Mouse (Mus musculus): ENCODE data around the gene Il15ra. TPM values are rescaled to one million over a fixed set of nuclear protein-coding genes. Genes with fewer than 3 reads are reported as not detected.

Gene Il15ra
- total RNA-seq (2017) = 21.8 and 22.4 TPM in 2 replicates

- ATAC-seq (replicated peaks in 1 of 2; ENCODE audit: insufficient read depth in 1 of 2, low FRiP score in 2 of 2, low TSS enrichment in 1 of 2, low read depth in 1 of 2, poor library complexity in 2 of 2, severe bottlenecking in 2 of 2) = peak; percentile 84 to 86
Measured at GRCm38 (mm10) chr2:11705201-11706025, at the start of gene Il15ra. TSS of gene Il15ra (plus strand) at chr2:11705290.

DNA sequence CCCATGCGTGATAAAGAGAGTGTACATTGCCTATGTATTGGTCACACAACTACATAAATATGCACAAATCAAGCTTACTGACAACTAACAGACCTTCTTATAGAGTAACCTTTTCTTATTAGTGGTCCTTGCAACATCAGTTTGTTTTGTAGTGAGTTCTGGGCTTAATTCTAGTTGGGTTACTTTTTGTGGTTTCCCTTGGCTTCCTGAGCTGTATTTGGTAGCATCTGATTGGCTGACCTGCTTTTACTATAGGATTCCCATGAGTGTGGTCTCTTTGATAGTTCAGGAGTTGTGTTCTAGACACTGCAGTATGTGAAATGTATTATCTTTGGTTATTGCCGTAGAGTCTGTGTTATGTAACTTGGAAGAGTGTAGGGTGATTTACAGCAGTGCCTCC lies 47.5 kb upstream of the Il15ra start:
- ATAC-seq (replicated peaks in 1 of 2; ENCODE audit: insufficient read depth in 1 of 2, low FRiP score in 2 of 2, low TSS enrichment in 1 of 2, low read depth in 1 of 2, poor library complexity in 2 of 2, severe bottlenecking in 2 of 2) = no peak

DNA sequence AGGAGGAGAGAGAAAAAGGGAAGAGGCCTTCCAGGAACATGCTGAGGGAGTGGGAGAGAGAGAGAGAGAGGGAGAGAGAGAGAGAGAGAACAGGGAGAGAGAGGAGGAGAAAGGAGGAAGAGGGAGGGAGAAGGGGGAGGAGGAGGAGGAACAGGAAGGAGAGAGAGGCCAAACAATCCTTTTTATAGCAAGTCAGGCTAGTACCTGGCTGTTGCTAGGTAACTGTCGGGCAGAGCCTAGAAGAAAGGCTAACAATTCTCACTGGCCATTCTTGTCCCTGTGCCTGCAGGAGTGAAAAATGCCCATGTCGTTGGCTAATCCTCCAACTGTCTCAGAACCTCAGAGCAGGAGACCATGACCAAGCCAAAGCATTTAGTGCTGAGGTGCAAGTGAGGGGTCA lies 45.8 kb upstream of the Il15ra start:
- no peak for ATAC-seq (replicated peaks in 1 of 2; ENCODE audit: insufficient read depth in 1 of 2, low FRiP score in 2 of 2, low TSS enrichment in 1 of 2, low read depth in 1 of 2, poor library complexity in 2 of 2, severe bottlenecking in 2 of 2)

DNA sequence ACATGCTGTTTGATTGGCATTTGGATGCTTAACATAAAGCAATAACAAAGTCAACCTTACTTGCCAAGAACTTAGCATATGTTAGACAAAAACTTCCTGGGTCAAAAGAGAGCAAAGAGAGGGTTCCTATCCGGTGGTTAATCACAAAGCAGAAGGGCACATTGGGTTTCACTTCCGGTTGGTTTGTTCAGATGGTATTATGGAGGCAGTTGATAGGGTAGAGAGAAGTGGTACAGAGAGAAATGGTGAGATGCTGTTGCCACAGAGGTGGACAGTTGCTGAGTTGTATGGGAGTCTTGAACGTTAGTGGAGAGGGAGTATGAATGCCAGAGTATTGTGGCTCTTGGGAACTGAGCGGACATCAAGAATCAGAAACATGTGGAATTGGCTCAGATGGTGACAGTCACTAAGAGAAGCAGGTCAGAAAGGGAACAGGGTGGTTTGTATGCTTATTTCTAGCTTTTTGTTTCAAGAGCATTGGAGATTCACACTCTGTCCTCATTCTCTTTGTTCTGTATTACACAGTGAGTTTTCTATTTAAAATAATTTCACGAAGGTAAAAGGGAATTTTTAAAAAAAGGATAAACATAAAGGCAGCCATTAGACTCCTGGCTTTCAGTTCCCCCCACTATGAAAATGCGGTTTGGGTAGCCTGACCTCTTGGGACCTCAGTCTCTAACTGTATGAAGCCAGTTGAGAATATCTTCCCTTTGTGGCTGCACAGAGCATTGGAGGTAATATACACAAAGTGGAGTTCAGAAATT lies 42.8 kb upstream of the Il15ra start:
- ATAC-seq (replicated peaks in 1 of 2; ENCODE audit: insufficient read depth in 1 of 2, low FRiP score in 2 of 2, low TSS enrichment in 1 of 2, low read depth in 1 of 2, poor library complexity in 2 of 2, severe bottlenecking in 2 of 2) = no peak

DNA sequence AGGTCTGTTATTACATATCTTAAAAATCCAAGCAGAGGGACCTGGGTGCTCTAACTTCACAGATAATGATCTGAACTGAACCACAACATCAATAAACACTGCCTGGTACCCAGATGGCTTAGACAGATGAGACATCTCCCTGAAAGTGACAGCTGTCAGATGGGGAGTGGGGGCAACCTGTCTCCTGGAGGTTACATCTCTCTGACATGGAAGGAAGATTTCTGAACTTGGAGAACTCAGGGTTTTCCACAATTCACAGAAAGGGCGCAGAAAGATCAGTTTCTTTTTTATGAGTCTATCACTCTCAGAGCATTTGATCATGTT lies 42.2 kb upstream of the Il15ra start:
- no peak for ATAC-seq (replicated peaks in 1 of 2; ENCODE audit: insufficient read depth in 1 of 2, low FRiP score in 2 of 2, low TSS enrichment in 1 of 2, low read depth in 1 of 2, poor library complexity in 2 of 2, severe bottlenecking in 2 of 2)

DNA sequence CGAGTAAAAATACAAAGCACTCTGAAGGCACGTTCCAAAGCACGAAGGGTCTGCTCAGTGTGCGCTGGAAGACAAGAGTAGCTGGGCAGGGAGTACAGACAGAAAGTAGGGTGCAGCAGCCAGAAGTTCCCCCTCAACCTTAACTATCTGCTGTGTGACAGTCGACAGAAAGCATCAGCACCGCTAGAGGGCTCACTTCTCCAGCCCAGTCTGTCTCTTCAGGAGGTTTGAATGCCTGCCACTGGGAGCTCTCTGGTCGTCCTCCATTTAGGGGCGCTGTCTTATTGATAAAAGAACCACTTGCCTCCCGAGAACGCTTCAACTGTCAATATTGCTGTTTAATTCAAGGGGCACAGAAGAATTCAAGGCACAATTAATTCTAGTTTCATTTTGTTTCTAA lies 41.1 kb upstream of the Il15ra start:
- peak; percentile 98 to 99 for ATAC-seq (replicated peaks in 1 of 2; ENCODE audit: insufficient read depth in 1 of 2, low FRiP score in 2 of 2, low TSS enrichment in 1 of 2, low read depth in 1 of 2, poor library complexity in 2 of 2, severe bottlenecking in 2 of 2)

GRCm38 (mm10) chr2:11664367-11664766 lies 40.7 kb upstream of the Il15ra start:
- peak; percentile 18 to 30; a peak in 1 of 4 replicates for ATAC-seq (replicated peaks in 1 of 2; ENCODE audit: insufficient read depth in 1 of 2, low FRiP score in 2 of 2, low TSS enrichment in 1 of 2, low read depth in 1 of 2, poor library complexity in 2 of 2, severe bottlenecking in 2 of 2)

- ATAC-seq (replicated peaks in 1 of 2; ENCODE audit: insufficient read depth in 1 of 2, low FRiP score in 2 of 2, low TSS enrichment in 1 of 2, low read depth in 1 of 2, poor library complexity in 2 of 2, severe bottlenecking in 2 of 2) = no peak
Measured at GRCm38 (mm10) chr2:11664806-11665205, 40.3 kb upstream of the Il15ra start.

DNA sequence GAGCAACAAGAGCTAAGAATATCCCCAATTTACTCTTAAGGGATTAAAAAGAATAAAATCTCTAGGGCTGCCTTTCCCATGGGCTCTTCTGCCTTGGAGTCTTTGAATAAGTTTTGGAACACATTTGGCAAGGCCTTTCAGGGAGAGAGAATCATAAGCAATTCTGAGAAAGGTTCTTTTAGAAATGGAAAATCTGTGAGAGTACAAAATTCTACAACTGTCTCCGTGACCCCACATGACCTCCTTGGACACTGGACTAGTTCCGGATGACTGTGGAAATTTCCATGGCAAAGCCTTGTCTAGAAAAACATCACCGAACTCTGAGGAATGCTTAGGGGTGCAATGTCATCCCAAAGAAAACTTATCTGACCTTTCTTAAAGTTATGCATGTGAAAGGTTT lies 39.8 kb upstream of the Il15ra start:
- no peak for ATAC-seq (replicated peaks in 1 of 2; ENCODE audit: insufficient read depth in 1 of 2, low FRiP score in 2 of 2, low TSS enrichment in 1 of 2, low read depth in 1 of 2, poor library complexity in 2 of 2, severe bottlenecking in 2 of 2)

DNA sequence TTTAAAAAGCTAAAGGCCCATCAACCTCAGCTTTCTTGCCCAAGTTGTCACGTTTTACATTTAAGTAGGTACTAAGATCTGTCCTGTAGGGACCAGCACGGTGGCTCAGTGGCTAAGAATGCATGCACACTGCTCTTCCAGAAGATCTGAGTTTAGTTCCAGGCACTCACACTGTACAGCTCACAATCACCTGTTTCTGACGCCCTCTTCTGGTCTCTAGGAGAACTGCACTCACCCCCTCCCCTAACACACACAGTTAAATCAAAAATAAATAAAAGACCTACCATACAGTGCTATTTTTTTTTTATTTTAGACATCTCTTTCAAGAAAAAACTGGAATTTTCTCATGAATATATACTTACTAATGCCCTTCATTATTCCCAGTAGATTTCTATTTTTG lies 32.9 kb upstream of the Il15ra start:
- ATAC-seq (replicated peaks in 1 of 2; ENCODE audit: insufficient read depth in 1 of 2, low FRiP score in 2 of 2, low TSS enrichment in 1 of 2, low read depth in 1 of 2, poor library complexity in 2 of 2, severe bottlenecking in 2 of 2) = peak; percentile 76 to 78

DNA sequence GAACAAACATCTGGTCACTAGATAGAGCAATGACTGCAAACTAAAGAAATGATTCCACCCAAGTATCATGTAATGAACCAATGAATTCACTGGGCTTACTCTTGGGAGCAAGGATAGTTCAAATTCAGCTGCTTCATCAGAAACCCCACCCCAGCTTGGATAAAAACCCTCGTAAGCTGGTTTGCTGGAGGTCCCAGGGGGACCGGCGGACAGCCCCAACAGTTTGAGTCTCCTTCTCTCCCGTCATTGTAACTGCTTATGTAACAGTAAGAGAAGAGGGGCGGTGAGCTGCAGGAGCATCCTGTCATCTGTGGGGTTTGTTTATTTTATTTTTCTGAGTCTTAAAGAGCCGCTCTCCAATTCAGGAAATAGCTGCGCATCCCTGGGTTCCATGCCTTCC lies 25.5 kb upstream of the Il15ra start:
- ATAC-seq (replicated peaks in 1 of 2; ENCODE audit: insufficient read depth in 1 of 2, low FRiP score in 2 of 2, low TSS enrichment in 1 of 2, low read depth in 1 of 2, poor library complexity in 2 of 2, severe bottlenecking in 2 of 2) = no peak

GRCm38 (mm10) chr2:11682712-11683111 lies 22.4 kb upstream of the Il15ra start:
- ATAC-seq (replicated peaks in 1 of 2; ENCODE audit: insufficient read depth in 1 of 2, low FRiP score in 2 of 2, low TSS enrichment in 1 of 2, low read depth in 1 of 2, poor library complexity in 2 of 2, severe bottlenecking in 2 of 2) = no peak

- ATAC-seq (replicated peaks in 1 of 2; ENCODE audit: insufficient read depth in 1 of 2, low FRiP score in 2 of 2, low TSS enrichment in 1 of 2, low read depth in 1 of 2, poor library complexity in 2 of 2, severe bottlenecking in 2 of 2) = no peak
Measured at GRCm38 (mm10) chr2:11686512-11686911, 18.6 kb upstream of the Il15ra start.

DNA sequence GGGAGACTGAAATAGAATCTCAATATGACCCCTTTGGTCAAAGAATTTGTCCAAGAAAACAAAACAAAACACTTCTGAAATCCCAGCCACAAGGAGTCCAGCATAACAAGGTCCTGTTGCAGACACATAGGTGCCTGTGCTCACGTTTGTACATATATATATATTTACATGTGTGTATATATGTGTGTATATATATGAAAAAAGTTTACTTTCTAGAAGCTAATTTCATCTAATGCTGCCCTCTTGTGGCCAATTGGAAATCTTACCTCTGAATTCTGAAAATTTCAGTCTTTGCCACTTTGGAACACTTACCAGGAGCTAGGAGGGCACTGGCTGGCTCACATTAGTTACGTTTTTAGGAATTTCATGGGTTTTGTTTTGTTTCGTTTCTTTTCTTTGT lies 17.7 kb upstream of the Il15ra start:
- ATAC-seq (replicated peaks in 1 of 2; ENCODE audit: insufficient read depth in 1 of 2, low FRiP score in 2 of 2, low TSS enrichment in 1 of 2, low read depth in 1 of 2, poor library complexity in 2 of 2, severe bottlenecking in 2 of 2) = no peak

DNA sequence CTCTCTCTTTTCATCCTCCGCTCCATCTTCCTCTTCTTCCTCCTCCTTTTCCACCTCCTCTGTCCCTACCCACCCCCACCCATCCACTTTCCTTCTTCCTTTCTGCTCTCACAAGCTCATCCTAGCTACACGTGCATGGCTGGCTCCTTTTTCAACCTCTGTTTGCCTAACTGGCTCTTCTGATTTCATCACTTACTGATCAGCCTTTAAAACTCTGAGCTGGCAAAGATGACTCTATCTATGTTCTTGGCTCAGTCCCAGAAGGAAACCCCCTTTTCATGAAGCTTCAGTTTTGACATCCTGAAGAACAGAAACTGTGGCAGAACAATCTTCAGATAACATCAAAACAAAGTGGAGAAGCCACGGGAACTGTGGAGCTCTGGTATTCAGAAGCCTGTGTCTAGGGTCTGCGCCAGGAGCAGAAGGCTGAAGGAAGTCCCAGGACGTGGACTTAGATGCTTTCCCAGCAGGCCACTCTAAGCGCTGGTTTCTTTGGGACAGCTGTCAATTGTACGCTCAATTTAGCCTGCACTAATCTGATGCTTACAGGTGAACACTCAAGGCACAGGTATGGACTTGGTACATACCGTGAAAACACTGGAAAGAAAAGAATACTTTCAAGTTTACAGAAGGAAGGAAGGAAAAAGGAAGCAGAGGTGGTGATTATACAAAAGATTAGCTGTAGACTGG lies 14.7 kb upstream of the Il15ra start:
- ATAC-seq (replicated peaks in 1 of 2; ENCODE audit: insufficient read depth in 1 of 2, low FRiP score in 2 of 2, low TSS enrichment in 1 of 2, low read depth in 1 of 2, poor library complexity in 2 of 2, severe bottlenecking in 2 of 2) = no peak

DNA sequence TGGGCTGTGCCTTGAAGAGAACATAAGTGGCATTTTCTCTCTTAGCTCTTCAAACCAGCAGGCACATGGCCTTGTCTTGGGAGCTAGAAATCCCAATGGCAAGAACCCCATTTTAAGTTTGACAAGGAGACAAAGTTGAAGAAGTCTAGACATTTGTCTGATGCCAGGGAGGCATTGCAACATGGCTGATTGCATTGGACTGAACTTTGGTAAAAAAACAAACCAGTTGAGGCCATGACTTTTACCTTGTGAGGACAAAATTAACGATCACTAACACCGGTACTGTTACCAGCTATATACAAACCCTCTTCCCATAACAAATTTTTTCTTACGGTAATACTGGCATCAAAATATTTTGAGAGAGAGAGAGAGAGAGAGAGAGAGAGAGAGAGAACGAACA lies 11.7 kb upstream of the Il15ra start:
- ATAC-seq (replicated peaks in 1 of 2; ENCODE audit: insufficient read depth in 1 of 2, low FRiP score in 2 of 2, low TSS enrichment in 1 of 2, low read depth in 1 of 2, poor library complexity in 2 of 2, severe bottlenecking in 2 of 2) = no peak

GRCm38 (mm10) chr2:11694104-11694503 lies 11.0 kb upstream of the Il15ra start:
- ATAC-seq (replicated peaks in 1 of 2; ENCODE audit: insufficient read depth in 1 of 2, low FRiP score in 2 of 2, low TSS enrichment in 1 of 2, low read depth in 1 of 2, poor library complexity in 2 of 2, severe bottlenecking in 2 of 2) = no peak

DNA sequence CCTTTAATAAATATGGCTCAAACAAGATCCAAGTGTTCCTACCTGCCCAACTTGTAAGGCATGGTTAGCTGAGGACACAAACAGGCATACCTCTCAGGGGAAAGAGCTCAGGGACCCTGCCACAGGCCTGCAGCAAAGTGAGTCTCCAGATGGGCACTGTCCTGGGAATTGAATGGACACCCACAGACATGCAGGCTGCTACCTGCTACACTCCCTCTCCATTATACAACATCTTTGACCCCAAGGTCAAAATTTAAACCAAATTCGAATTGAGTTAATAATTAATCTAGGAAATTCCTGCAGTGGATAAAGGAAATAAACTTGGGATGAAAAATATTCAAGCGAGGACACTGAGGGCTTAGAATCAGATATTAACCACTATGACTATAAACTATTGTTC lies 9.2 kb upstream of the Il15ra start:
- no peak for ATAC-seq (replicated peaks in 1 of 2; ENCODE audit: insufficient read depth in 1 of 2, low FRiP score in 2 of 2, low TSS enrichment in 1 of 2, low read depth in 1 of 2, poor library complexity in 2 of 2, severe bottlenecking in 2 of 2)
